Mouse (Mus musculus): ENCODE measurements around the gene Rnf216. TPM values are rescaled to one million over a fixed set of nuclear protein-coding genes. Genes with fewer than 3 reads are reported as not detected.

Rnf216 gene
- polyA plus RNA-seq, 1 experiment from 2014 or later, result 39.8 TPM

- no peak overlapping the region for H3K27ac ChIP-seq (replicated peaks)
- H3K36me3 ChIP-seq, result no peaks in the 10 kb centered on the region
- 92% methylated on average over 16 of the region's 16 CpGs for WGBS
- H3K4me1 ChIP-seq, result peaks cover 9% of the 10 kb centered on the region
- peak overlapping the region; percentile 20; the same call in 1 of the 2 replicates for H3K4me3 ChIP-seq
- no peaks in the 10 kb centered on the region for H3K27me3 ChIP-seq (ENCODE audit: low read depth, poor library complexity, severe bottlenecking)
- DNase-seq (ENCODE audit: low spot score), result no peak
- H3K9me3 ChIP-seq (replicated peaks), result peaks cover 7% of the 10 kb centered on the region
These were observed 16.3 kb upstream of the Rnf216 start for GRCm38 (mm10) chr5:143129101-143129500.

DNA sequence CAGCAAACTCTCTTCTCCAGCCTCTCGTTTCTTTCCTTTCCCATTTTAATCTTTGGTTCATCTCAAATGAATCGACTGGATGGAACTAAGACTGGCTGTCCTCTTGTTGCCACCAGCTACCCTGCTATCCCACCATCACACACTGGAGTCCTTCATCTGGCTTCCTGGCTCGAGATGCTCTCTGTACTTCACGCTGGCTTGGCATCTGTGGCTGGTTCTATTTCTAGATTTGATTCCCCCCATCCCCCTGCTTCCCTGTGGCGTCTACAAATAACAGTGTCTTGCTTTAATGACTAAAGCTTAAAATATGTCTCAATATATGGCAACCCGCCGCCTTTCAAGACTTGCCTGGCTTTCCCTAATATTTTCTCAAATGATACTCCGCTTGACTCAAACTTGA, 15.0 kb upstream of the Rnf216 start:
- 87% methylated on average over 8 of the region's 8 CpGs for WGBS
- H3K9me3 ChIP-seq (replicated peaks), result peaks cover 7% of the 10 kb centered on the region
- H3K4me3 ChIP-seq, result no peak overlapping the region
- DNase-seq (ENCODE audit: low spot score), result no peak
- no peaks in the 10 kb centered on the region for H3K27me3 ChIP-seq (ENCODE audit: low read depth, poor library complexity, severe bottlenecking)
- no peaks in the 10 kb centered on the region for H3K36me3 ChIP-seq
- peaks cover 9% of the 10 kb centered on the region for H3K4me1 ChIP-seq
- no peak overlapping the region for H3K27ac ChIP-seq (replicated peaks)

DNA sequence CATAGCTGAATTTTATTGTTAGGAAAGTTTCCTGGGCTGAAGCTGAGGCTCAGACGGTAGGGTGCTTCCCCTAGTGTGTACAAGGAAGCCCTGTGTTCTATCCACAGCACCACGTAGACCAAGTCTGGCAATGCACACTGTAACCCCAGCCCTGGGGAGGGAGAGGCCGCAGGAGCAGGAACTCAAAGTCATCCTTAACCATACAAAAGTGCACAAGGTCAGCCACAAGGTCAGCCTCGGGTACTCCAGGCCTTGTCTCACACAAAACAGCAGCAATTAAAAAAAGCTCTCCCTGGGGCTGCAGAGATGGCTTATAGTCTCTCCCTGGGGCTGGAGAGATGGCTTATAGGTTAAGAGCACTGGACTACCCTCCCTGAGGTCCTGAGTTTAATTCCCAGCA, 14.1 kb upstream of the Rnf216 start:
- H3K4me3 ChIP-seq, result no peak overlapping the region
- 83% methylated on average over 4 of the region's 4 CpGs for WGBS

DNA sequence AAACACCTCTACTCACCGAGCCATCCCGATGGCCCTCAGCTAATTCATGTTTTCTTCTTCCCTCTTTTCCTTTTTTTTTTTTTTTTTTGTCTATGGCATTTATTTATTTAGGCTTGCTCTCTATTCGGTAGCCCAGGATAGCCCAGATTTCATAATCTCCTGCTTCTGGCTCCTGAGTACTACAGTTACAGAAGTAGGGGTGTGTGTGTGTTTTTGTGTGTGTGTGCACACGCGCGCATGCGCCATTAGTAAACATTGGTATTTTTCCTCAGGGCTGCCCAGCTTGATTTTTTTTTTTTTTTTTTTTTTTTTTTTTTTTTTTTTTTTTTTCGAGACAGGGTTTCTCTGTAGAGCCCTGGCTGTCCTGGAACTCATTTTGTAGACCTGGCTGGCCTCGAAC, 13.3 kb upstream of the Rnf216 start:
- no peak overlapping the region for H3K27ac ChIP-seq (replicated peaks)
- WGBS, result 86% methylated on average over 9 of the region's 9 CpGs

More for the DNA sequence above, 14.1 kb upstream of the Rnf216 start:
- Histone ChIP-seq H3K36me3 (no peaks in the 10 kb centered on the region), H3K4me1 (peaks cover 9% of the 10 kb centered on the region), H3K27ac (replicated peaks) (no peak overlapping the region), H3K9me3 (replicated peaks) (peaks cover 7% of the 10 kb centered on the region), H3K27me3 (ENCODE audit: low read depth, poor library complexity, severe bottlenecking) (no peaks in the 10 kb centered on the region)
- no peak for DNase-seq (ENCODE audit: low spot score)

DNA sequence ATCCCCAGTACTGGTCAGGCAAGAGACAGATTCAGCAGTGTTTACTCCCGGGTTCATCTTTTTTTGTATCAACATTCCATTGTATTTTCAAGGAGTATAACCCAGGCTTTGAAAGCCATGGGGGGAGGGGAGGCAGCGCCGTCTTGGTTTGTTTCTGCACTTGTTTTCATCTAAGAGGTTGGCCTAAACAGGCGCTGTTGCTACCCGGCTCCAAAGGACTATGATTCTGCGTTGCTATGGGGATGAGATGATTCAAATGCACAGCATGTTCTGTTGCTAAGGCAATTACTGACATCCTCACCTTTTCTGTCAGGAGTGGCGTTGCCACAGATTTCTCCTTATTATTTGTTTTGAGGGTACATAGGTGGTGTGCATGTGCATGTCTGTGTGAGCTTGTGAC, 12.8 kb upstream of the Rnf216 start:
- H3K4me1 ChIP-seq, result peaks cover 9% of the 10 kb centered on the region
- H3K4me3 ChIP-seq, result no peak overlapping the region
- no peaks in the 10 kb centered on the region for H3K27me3 ChIP-seq (ENCODE audit: low read depth, poor library complexity, severe bottlenecking)
- 55% methylated on average over 7 of the region's 7 CpGs for WGBS
- peaks cover 7% of the 10 kb centered on the region for H3K9me3 ChIP-seq (replicated peaks)
- no peak for DNase-seq (ENCODE audit: low spot score)
- H3K36me3 ChIP-seq, result no peaks in the 10 kb centered on the region
- no peak overlapping the region; the same call in 1 of the 2 replicates for H3K27ac ChIP-seq (replicated peaks)

More for the DNA sequence above, 13.3 kb upstream of the Rnf216 start:
- Histone ChIP-seq H3K4me3 (no peak overlapping the region), H3K4me1 (peaks cover 9% of the 10 kb centered on the region), H3K27me3 (ENCODE audit: low read depth, poor library complexity, severe bottlenecking) (no peaks in the 10 kb centered on the region), H3K36me3 (no peaks in the 10 kb centered on the region), H3K9me3 (replicated peaks) (peaks cover 7% of the 10 kb centered on the region)
- DNase-seq (ENCODE audit: low spot score), result no peak

GRCm38 (mm10) chr5:143124805-143125378, 12.1 kb upstream of the Rnf216 start:
- H3K36me3 ChIP-seq, result no peaks in the 10 kb centered on the region
- H3K4me1 ChIP-seq, result peaks cover 9% of the 10 kb centered on the region
- WGBS, result 70% methylated on average over 4 of the region's 4 CpGs
- DNase-seq (ENCODE audit: low spot score), result no peak
- no peak overlapping the region for H3K4me3 ChIP-seq
- no peak overlapping the region for H3K27ac ChIP-seq (replicated peaks)
- H3K27me3 ChIP-seq (ENCODE audit: low read depth, poor library complexity, severe bottlenecking), result no peaks in the 10 kb centered on the region
- peaks cover 7% of the 10 kb centered on the region for H3K9me3 ChIP-seq (replicated peaks)

GRCm38 (mm10) chr5:143122673-143123072, 9.9 kb upstream of the Rnf216 start:
- peaks cover 9% of the 10 kb centered on the region for H3K4me1 ChIP-seq
- no peak overlapping the region for H3K4me3 ChIP-seq
- H3K9me3 ChIP-seq (replicated peaks), result no peaks in the 10 kb centered on the region
- no peak for DNase-seq (ENCODE audit: low spot score)
- H3K27me3 ChIP-seq (ENCODE audit: low read depth, poor library complexity, severe bottlenecking), result no peaks in the 10 kb centered on the region
- no peak overlapping the region for H3K27ac ChIP-seq (replicated peaks)
- no peaks in the 10 kb centered on the region for H3K36me3 ChIP-seq
- WGBS, result 46% methylated on average over 1 of the region's 1 CpGs

DNA sequence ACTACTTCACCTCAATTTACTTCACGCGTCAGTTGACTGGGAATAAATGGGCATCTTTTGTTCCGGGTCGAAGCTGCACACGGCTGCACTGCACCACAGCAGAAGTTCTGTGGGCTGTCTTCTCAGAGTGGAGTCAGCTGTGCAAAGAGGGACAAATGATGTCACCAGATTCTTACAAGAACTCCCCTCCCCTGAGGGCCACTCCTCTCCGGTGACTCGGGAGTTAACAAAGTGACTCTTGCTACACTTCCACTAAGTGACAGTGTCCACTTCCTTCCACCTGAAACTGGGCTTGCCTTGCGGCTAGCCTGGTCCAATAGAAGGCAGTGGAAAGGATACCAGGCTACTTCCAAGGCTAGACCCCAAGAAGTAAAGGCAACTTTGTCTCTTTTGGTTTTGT, 9.3 kb upstream of the Rnf216 start:
- 86% methylated on average over 8 of the region's 8 CpGs for WGBS

GRCm38 (mm10) chr5:143106842-143107241, 6.0 kb downstream of the Rnf216 start:
- Histone ChIP-seq H3K27ac (replicated peaks) (no peak overlapping the region), H3K9me3 (replicated peaks) (no peaks in the 10 kb centered on the region), H3K27me3 (ENCODE audit: low read depth, poor library complexity, severe bottlenecking) (no peaks in the 10 kb centered on the region), H3K4me1 (peaks cover 14% of the 10 kb centered on the region), H3K36me3 (peaks cover 22% of the 10 kb centered on the region), H3K4me3 (no peak overlapping the region)
- WGBS, result 91% methylated on average over 3 of the region's 3 CpGs
- no peak for DNase-seq (ENCODE audit: low spot score)

More for the DNA sequence above, 9.3 kb upstream of the Rnf216 start:
- Histone ChIP-seq H3K36me3 (no peaks in the 10 kb centered on the region), H3K4me3 (no peak overlapping the region), H3K9me3 (replicated peaks) (peaks cover 3% of the 10 kb centered on the region; the same call in 1 of the 2 replicates), H3K4me1 (peaks cover 9% of the 10 kb centered on the region), H3K27ac (replicated peaks) (no peak overlapping the region), H3K27me3 (ENCODE audit: low read depth, poor library complexity, severe bottlenecking) (no peaks in the 10 kb centered on the region)
- no peak for DNase-seq (ENCODE audit: low spot score)

DNA sequence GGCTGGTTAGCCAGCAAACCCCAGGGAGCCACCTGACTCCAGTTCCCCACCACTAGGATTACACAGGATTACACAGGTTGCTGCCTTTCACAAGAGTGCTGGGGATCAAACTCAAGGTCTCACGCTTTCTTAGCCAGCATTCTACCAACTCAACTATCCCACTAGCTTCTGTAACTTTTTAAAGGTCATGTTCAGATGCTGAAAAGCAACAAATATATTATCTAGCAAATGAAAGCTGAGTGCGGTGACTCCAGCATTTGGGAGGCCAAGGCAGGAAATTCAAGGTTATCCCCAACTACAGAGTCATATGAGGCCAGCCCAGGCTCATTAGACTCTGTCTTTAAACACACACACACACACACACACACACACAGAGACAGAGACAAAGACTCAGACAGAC, 9.6 kb downstream of the Rnf216 start:
- H3K36me3 ChIP-seq, result 0 out of 2 replicates have a peak, but pooled peaks cover 2% of the 10 kb centered on the region
- 94% methylated on average over 2 of the region's 2 CpGs for WGBS
- H3K4me1 ChIP-seq, result peaks cover 4% of the 10 kb centered on the region; the same call in 1 of the 2 replicates
- no peak for DNase-seq (ENCODE audit: low spot score)
- H3K27me3 ChIP-seq (ENCODE audit: low read depth, poor library complexity, severe bottlenecking), result no peaks in the 10 kb centered on the region
- no peak overlapping the region for H3K4me3 ChIP-seq
- no peaks in the 10 kb centered on the region for H3K9me3 ChIP-seq (replicated peaks)
- H3K27ac ChIP-seq (replicated peaks), result no peak overlapping the region

- H3K4me3 ChIP-seq, result no peak overlapping the region
- WGBS, result 83% methylated on average over 1 of the region's 1 CpGs
- DNase-seq (ENCODE audit: low spot score), result no peak
- H3K4me1 ChIP-seq, result peaks cover 4% of the 10 kb centered on the region; the same call in 1 of the 2 replicates
- no peak overlapping the region for H3K27ac ChIP-seq (replicated peaks)
- no peaks in the 10 kb centered on the region for H3K9me3 ChIP-seq (replicated peaks)
- peaks cover 10% of the 10 kb centered on the region for H3K36me3 ChIP-seq
- H3K27me3 ChIP-seq (ENCODE audit: low read depth, poor library complexity, severe bottlenecking), result no peaks in the 10 kb centered on the region
These were observed 11.2 kb downstream of the Rnf216 start for GRCm38 (mm10) chr5:143101626-143102025.

DNA sequence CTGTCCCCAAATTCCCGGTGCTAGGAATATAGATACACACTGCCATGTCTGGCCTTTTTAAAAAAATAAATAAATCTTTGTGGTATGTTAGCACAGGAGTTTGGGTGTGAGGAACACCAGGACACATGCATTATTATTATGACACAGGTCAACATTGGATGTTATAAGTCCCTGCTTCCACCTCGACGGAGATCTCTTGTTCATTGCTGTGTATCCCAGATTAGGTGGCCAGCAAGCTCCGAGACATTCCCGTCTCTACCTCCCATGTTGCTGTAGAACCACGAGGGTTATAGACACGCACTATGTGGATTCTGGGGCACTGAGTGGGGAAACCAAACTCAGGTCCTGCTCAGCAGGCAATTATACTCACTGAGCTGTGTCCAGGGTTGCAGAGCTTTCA, 17.5 kb downstream of the Rnf216 start:
- H3K4me1 ChIP-seq, result peaks cover 4% of the 10 kb centered on the region; the same call in 1 of the 2 replicates
- H3K36me3 ChIP-seq, result peaks cover 62% of the 10 kb centered on the region
- WGBS, result 93% methylated on average over 7 of the region's 7 CpGs
- no peaks in the 10 kb centered on the region for H3K9me3 ChIP-seq (replicated peaks)
- no peak overlapping the region for H3K27ac ChIP-seq (replicated peaks)
- DNase-seq (ENCODE audit: low spot score), result no peak
- H3K4me3 ChIP-seq, result no peak overlapping the region
- no peaks in the 10 kb centered on the region for H3K27me3 ChIP-seq (ENCODE audit: low read depth, poor library complexity, severe bottlenecking)

DNA sequence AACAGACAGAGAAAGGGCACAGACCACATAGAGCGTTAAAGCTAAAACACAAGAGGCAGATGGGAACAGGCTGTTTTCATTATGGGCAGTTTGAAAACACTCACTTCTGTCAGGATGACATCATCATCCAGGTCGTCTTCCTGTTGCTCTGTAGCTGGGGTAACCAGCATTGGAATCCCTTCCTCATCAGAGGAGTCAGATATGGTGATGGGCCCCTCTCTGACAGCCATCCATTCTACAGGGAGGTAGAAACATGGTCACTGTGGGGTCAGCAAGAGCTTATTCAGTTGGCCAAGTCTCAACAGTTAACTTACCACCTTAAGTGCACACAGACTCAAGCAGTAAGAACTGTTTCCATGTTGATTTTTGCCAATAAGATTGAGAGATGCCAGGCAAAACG, 19.9 kb downstream of the Rnf216 start:
- no peaks in the 10 kb centered on the region for H3K9me3 ChIP-seq (replicated peaks)
- WGBS, result 68% methylated on average over 3 of the region's 3 CpGs
- H3K27ac ChIP-seq (replicated peaks), result no peak overlapping the region
- H3K27me3 ChIP-seq (ENCODE audit: low read depth, poor library complexity, severe bottlenecking), result no peaks in the 10 kb centered on the region
- no peaks in the 10 kb centered on the region for H3K4me1 ChIP-seq
- no peak for DNase-seq (ENCODE audit: low spot score)
- peaks cover 83% of the 10 kb centered on the region for H3K36me3 ChIP-seq
- H3K4me3 ChIP-seq, result no peak overlapping the region
